Mouse (Mus musculus) embryonic facial prominence, embryonic 10.5 days (tissue): Measurements from ENCODE around the gene Kcnj6. TPM values are rescaled to one million over a fixed set of nuclear protein-coding genes. Genes with fewer than 3 reads are reported as not detected.

ENCODE experiments used
- DNase-seq: peaks from one replicate; pipeline ENCODE4 v3.0.0-alpha.2; 2017; ENCODE audit warnings: low spot score
- H3K27ac ChIP-seq: fragments of 300-500 bp; sonication (generic); replicated peaks from 2 replicates; pipeline ENCODE4 v1.5.1; 2016; ENCODE audit warnings: mild to moderate bottlenecking
- H3K27me3 ChIP-seq: fragments of 300-500 bp; sonication (generic); replicated peaks from 2 replicates; pipeline ENCODE4 v1.6.1; 2016; ENCODE audit warnings: low read depth, mild to moderate bottlenecking; ENCODE audit not compliant: poor library complexity, severe bottlenecking
- H3K36me3 ChIP-seq: fragments of 300-500 bp; sonication (generic); replicated peaks from 2 replicates; pipeline ENCODE4 v1.6.1; 2016; ENCODE audit warnings: mild to moderate bottlenecking, moderate library complexity
- H3K4me1 ChIP-seq: fragments of 300-500 bp; sonication (generic); 2 replicates; pipeline ENCODE4 v1.6.1; 2016
- H3K4me3 ChIP-seq: fragments of 300-500 bp; sonication (generic); 2 replicates; pipeline ENCODE4 v1.5.1; 2016; ENCODE audit warnings: mild to moderate bottlenecking, moderate library complexity
- H3K9me3 ChIP-seq: fragments of 300-500 bp; sonication (generic); 2 replicates; pipeline ENCODE4 v1.6.1; 2016; ENCODE audit warnings: mild to moderate bottlenecking
- WGBS: fragments of 180-500 bp; shearing (Covaris S2); methylation state at CpG from one replicate; pipeline ENCODE4 v1.1.7; 2016; 5-methylcytosine and 5-hydroxymethylcytosine counted together
- polyA plus RNA-seq: library from polyadenylated mRNA; unstranded; fragments of >200 nt; fragmentation: Nextera tagmentation; extraction: Ambion mirVana; gene quantifications from 2 replicates; pipeline ENCODE4 v1.2.1, GENCODE M21; 2016

The Kcnj6 gene
- polyA plus RNA-seq, 1 experiment from 2014 or later, result 0.22 TPM

DNA sequence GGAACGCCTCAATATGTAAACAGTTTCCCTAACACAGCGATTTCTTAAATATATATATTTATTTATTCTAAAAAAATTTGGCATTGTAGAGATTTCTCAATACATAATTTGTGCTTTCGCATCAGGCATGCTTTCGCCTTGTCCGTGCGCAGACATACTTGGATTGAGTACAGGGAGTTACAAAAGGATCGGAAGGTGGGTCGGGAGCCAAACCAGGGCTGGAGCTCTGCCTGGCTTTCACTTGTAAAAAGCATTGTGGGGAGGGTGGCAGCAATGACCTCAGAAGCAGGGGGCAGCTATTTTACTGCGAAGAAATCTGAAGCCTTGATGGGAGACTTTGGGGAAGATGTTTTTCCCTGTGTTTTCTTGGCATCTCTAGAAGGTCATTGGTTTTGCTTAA is 252.5 kb downstream of the Kcnj6 start:
- Histone ChIP-seq H3K27me3 (no peaks in the 10 kb centered on the region), H3K4me3 (no peak overlapping the region), H3K9me3 (no peaks in the 10 kb centered on the region), H3K27ac (no peak overlapping the region), H3K4me1 (peaks cover 11% of the 10 kb centered on the region), H3K36me3 (no peaks in the 10 kb centered on the region)
- DNase-seq, result no peak
- WGBS, result 82% methylated on average over 9 of the region's 9 CpGs

DNA sequence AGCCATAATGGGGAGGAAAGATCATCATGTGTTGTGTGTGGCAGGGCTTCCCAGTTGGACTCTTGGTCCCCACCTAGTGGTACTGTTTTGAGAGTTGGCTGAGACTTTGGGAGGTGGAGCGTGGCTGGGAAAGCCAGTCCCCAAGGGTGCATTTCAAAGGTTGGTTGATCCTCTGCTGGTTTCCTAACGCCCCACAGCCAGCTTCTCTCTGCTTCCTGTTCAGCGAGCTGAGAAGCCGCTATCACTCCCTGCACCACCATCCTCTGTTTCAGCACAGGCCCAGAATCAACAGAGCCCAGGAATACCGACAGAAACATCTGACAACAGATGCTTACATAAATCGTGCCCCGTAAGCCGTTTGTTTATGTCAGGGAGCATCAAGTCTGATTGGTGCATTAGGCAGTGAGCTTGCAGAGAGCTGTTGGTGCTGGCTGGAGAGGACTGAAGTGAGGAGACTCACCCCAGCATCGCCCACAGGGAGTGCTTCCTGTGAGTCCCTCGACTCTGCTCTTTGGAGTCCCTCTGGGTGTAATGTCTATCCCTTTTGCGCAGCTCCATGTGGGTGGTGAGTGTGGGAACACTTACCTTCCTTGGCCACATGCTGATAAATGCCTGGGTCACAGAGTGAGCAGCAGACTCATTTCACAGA is 253.5 kb downstream of the Kcnj6 start:
- Histone ChIP-seq H3K27me3 (no peaks in the 10 kb centered on the region), H3K4me1 (peaks cover 11% of the 10 kb centered on the region), H3K4me3 (peak overlapping the region; percentile 45), H3K27ac (no peak overlapping the region), H3K9me3 (no peaks in the 10 kb centered on the region), H3K36me3 (no peaks in the 10 kb centered on the region)
- 2% methylated on average over 11 of the region's 11 CpGs for whole genome bisulfite sequencing
- peak; percentile 50 for DNase-seq

DNA sequence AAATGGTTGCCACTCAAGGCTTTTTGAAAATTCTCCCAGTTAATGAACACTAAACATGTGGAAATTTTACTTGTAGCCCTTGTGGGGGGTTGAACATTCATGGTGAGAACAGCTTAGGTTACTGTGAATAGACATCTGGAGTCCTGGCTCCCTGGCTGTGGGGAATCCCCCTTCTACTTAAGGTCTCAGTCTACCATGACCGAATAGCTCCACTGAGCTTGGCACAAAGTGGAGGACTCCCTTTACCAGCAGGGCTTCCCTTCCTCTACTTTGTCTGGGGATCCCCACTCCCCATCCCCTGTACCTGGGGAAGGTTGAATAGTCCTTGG is 260.2 kb downstream of the Kcnj6 start:
- DNase-seq, result no peak
- Histone ChIP-seq H3K27me3 (no peaks in the 10 kb centered on the region), H3K36me3 (no peaks in the 10 kb centered on the region), H3K9me3 (no peaks in the 10 kb centered on the region), H3K27ac (no peak overlapping the region), H3K4me1 (peaks cover 8% of the 10 kb centered on the region), H3K4me3 (no peak overlapping the region)
- 78% methylated on average over 1 of the region's 1 CpGs for WGBS

DNA sequence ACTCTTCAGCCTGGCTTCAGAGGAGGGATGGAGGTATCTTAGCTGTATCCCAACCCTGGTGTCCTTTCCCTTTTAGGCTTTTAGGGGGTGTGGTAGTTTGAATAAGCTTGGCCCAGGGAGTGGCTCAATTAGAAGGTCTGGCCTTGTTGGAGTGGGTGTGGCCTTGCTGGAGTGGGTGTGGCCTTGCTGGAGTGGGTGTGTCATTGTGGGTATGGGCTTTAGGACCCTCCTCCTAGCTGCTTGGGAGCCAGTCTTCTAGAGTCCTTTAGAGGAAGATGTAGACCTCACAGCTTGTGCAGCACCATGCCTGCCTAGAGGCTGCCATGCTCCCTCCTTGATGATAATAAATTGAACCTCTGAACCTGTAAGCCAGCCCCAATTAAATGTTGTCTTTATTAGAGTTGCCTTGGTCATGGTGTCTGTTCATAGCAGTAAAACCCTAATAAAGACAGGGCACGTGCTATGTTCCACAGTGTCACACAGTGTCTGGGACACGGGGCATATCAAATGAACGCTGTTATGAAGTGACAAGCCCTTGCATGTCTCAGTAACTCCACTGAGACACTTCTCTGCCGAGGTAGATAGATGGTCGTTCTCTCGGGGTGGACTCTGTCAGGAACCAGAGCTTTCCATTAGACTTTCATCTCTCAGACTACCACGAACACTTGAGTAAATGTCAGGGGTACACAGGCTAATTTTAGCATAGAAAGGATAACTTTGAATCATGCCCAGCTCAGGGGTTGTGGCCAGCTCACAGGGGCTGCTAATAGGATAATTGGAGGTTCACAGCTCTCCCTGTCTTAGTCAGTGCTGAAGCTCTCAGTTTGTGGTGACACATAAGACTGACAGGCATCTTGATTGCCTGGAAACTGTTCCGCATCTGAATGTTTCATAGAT is 260.8 kb downstream of the Kcnj6 start:
- Histone ChIP-seq H3K27ac (no peak overlapping the region), H3K9me3 (no peaks in the 10 kb centered on the region), H3K36me3 (no peaks in the 10 kb centered on the region), H3K4me1 (peaks cover 8% of the 10 kb centered on the region), H3K4me3 (no peak overlapping the region), H3K27me3 (no peaks in the 10 kb centered on the region)
- WGBS, result 87% methylated on average over 8 of the region's 8 CpGs
- DNase-seq, result no peak

DNA sequence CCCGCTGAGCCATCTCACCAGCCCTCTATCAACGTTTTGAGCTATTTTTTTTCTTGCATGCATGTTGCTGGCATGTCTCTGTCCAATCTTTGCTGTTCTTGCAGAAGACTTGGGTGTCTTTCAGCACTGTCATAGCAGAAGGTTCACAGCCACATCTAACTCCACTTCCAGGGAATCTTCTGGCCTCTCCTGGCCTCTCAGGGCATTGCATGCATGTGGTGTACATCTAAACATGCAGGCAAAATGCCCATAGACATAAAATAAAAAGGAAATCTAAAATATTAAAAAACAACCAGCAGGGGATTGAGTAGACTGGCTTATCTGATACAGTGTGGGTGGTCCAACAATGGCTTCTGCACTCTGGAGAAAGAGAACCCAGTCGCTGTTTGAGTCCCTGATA is 262.0 kb downstream of the Kcnj6 start:
- Histone ChIP-seq H3K9me3 (no peaks in the 10 kb centered on the region), H3K4me1 (peaks cover 8% of the 10 kb centered on the region), H3K36me3 (no peaks in the 10 kb centered on the region), H3K27me3 (no peaks in the 10 kb centered on the region), H3K4me3 (no peak overlapping the region), H3K27ac (no peak overlapping the region)
- DNase-seq, result no peak
- WGBS, result 66% methylated on average over 3 of the region's 3 CpGs

DNA sequence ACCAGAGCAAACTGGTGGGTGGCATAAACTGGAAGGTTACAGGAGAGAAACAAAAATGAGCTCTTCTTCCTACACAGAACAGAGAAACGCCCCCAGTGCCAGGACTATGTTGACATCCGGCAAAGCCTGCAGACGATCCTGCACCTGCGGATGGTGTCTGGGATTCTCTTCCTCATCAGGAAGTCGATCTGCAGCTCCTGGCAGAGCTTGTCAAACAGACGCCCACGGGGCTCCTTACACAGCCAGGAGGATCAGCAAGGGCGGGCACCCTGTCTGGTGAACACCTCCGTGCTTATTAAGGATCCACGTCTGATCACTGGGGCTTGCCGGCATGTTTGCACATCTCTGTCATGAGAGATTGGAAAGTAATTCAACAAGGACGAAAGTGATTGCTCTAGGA is 266.5 kb downstream of the Kcnj6 start:
- DNase-seq, result no peak
- Histone ChIP-seq H3K27me3 (no peaks in the 10 kb centered on the region), H3K4me1 (peaks cover 8% of the 10 kb centered on the region), H3K27ac (no peak overlapping the region), H3K4me3 (no peak overlapping the region), H3K36me3 (no peaks in the 10 kb centered on the region), H3K9me3 (no peaks in the 10 kb centered on the region)
- WGBS, result 73% methylated on average over 12 of the region's 12 CpGs

DNA sequence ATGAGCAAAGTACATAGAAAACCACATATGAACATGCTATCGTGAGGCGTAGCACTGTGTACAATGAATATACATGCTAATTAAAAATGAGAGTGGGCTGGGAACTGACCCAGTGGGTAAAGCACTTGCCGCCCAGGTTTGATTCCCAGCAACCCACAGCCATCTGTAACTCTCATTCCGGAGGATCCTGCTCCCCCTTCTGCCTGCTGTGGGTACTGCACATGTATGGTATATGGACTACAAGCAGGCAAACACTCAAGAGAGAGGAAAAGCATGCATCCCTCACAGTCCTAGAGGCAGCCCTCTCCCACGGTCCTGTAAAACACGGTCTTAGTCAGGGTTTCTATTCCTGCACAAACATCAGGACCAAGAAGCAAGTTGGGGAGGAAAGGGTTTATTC is 268.3 kb downstream of the Kcnj6 start:
- Histone ChIP-seq H3K4me3 (no peak overlapping the region), H3K9me3 (no peaks in the 10 kb centered on the region), H3K36me3 (no peaks in the 10 kb centered on the region), H3K4me1 (peaks cover 13% of the 10 kb centered on the region), H3K27ac (no peak overlapping the region), H3K27me3 (no peaks in the 10 kb centered on the region)
- 91% methylated on average over 6 of the region's 6 CpGs for WGBS
- no peak for DNase-seq

DNA sequence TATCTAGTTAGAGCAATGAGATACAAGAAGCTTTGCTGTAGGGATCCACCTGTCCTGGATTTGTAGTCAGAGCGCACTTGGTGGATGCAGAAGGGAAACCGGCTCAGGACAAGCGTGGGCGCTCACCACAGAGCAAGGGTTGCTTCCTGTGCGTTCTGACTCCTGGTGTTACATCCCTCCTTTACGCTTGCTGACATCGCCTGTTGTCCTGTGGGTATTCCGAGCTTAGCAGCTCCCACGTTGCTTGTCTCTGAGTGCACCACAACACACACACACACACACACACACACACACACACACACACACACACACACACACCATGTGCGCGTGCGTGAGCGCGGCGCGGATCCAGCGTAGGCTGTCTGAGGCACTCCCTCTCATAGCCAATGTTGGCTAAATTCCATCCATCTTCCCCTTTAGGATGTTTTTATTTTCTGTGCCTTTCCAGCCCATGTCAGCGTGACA is 272.7 kb downstream of the Kcnj6 start:
- peak overlapping the region; percentile 69 for H3K4me3 ChIP-seq
- no peaks in the 10 kb centered on the region; the same call in 1 of the 2 replicates for H3K27me3 ChIP-seq
- peak overlapping the region; percentile 86 for H3K27ac ChIP-seq
- peaks cover 11% of the 10 kb centered on the region for H3K4me1 ChIP-seq
- H3K36me3 ChIP-seq, result no peaks in the 10 kb centered on the region
- WGBS, result 1% methylated on average over 18 of the region's 18 CpGs
- H3K9me3 ChIP-seq, result no peaks in the 10 kb centered on the region
- DNase-seq, result peak; percentile 44

DNA sequence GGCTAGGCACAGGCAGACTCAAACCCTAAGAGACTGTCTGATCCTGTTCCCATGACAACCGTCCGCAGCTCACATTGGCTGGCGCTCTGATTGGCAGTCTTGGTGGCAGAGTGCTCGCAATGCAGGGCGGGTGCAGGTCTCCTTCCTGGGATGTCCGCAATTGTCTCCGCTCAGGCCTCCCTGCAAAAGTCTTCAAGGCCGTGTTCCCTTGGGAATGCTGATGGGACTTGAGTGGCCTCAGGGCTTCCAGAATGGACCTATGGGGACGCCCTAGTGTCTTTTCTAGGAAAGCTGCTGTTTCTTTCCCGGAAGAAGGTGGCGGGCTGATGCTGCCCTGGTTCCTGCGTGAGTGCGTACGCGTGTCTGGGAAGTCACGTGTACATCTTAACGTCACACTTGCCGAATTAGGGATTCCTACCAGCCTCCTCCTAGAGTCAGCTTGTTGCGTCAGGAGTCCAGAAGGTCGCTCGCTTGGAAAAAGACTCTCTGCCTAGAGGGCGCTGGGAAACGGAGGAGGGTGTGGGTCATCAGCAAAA is 273.4 kb downstream of the Kcnj6 start:
- peak; percentile 88 for DNase-seq
- no peaks in the 10 kb centered on the region; the same call in 1 of the 2 replicates for H3K27me3 ChIP-seq
- no peaks in the 10 kb centered on the region for H3K9me3 ChIP-seq
- H3K4me3 ChIP-seq, result peak overlapping the region; percentile 69
- H3K27ac ChIP-seq, result peak overlapping the region; percentile 86
- H3K4me1 ChIP-seq, result peaks cover 11% of the 10 kb centered on the region
- no peaks in the 10 kb centered on the region for H3K36me3 ChIP-seq
- WGBS, result 0% methylated on average over 23 of the region's 23 CpGs

DNA sequence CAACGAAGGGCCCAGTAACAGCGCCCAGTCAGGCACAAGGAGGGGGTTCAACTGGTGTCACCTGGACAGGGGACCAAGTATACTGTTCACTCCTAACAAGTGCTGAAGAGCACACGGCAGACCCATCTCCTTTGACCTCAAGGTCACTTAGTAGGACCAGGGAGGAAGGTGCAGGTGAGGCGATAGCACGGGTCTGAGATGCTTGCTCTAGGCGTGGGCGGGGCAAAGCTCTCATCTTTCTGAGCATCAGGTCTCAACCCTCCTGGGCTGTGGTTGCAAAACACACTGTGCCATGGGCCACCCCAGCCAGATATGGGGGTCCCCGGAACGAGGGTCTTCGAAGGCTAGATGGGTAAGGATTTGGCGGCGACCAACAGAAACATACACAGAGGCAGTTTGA is 274.6 kb downstream of the Kcnj6 start:
- Histone ChIP-seq H3K27ac (no peak overlapping the region), H3K4me1 (peaks cover 17% of the 10 kb centered on the region), H3K27me3 (no peaks in the 10 kb centered on the region; the same call in 1 of the 2 replicates), H3K9me3 (no peaks in the 10 kb centered on the region), H3K4me3 (no peak overlapping the region), H3K36me3 (no peaks in the 10 kb centered on the region)
- DNase-seq, result no peak
- 84% methylated on average over 12 of the region's 12 CpGs for WGBS

DNA sequence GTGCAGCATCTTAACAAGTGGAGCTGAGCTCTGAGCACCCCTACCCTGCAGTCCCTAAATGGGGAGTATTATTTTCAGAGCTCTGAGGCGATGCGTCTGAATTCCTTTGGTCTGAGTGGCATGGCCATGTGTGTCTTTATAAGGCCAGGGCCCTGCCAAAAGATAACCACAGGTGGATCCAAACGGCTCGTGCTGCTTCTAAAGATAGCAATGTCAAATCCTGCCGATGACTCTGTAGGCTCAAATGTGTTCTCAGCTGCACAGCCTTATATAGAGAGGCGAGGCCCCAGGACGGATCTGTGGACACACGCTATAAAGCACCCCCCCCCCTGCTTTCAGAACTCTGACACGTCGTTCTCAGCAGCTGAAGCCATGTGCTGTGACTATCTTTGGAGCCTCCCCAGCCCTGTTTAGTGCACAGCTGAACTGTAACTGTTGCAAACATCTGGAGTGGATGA is 275.9 kb downstream of the Kcnj6 start:
- H3K36me3 ChIP-seq, result no peaks in the 10 kb centered on the region
- peaks cover 7% of the 10 kb centered on the region; the same call in 1 of the 2 replicates for H3K9me3 ChIP-seq
- H3K4me3 ChIP-seq, result no peak overlapping the region
- no peaks in the 10 kb centered on the region; the same call in 1 of the 2 replicates for H3K27me3 ChIP-seq
- no peak overlapping the region for H3K27ac ChIP-seq
- 84% methylated on average over 10 of the region's 10 CpGs for WGBS
- no peak for DNase-seq
- H3K4me1 ChIP-seq, result peaks cover 17% of the 10 kb centered on the region

DNA sequence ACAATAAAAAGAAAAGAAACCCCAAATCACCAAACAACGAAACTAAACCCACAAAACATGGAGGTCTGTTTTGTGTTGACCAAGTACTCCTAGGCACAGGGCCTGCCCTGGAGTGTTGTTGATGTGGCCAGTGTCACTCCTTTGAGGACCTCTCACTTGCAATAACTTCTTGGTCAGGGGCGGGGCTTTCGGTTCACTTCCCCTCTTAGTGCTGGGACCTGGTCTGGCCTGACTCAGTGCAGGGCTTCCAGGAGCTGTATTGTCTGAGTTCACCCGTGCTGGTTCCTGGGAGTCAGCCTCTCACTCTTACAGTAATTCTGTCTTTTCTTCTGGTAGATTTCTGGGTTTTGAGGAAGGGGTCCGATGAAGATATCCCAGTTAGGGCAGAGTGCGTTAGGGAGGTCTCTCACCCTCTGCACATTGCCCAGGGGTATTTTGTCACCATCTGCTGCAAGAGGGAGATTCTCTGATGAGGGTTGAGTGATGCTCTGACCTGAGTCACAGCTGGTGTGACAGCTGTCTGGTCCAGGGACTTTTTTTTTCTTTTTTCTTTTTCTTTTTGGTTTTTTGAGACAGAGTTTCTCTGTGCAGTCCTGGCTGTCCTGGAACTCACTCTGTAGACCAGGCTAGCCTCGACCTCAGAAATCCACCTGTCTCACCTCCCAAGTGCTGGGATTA is 276.9 kb downstream of the Kcnj6 start:
- WGBS, result 76% methylated on average over 7 of the region's 7 CpGs
- Histone ChIP-seq H3K9me3 (peaks cover 10% of the 10 kb centered on the region; the same call in 1 of the 2 replicates), H3K4me3 (no peak overlapping the region), H3K27ac (no peak overlapping the region), H3K36me3 (no peaks in the 10 kb centered on the region), H3K27me3 (no peaks in the 10 kb centered on the region; the same call in 1 of the 2 replicates), H3K4me1 (peaks cover 17% of the 10 kb centered on the region)
- DNase-seq, result no peak
